Mouse (Mus musculus) thymus, adult 2 months (tissue): ENCODE data around the gene Polr3h. TPM values are rescaled to one million over a fixed set of nuclear protein-coding genes. Genes with fewer than 3 reads are reported as not detected.

Experiments
- DNase-seq: peaks from one replicate; pipeline ENCODE4 v3.0.0; 2021
- H3K27ac ChIP-seq: fragments of 200-500 bp; 2 replicates; pipeline ENCODE4 v1.5.1; 2012; ENCODE audit warnings: low read length, control low read depth; ENCODE audit not compliant: control insufficient read depth, insufficient read depth
- H3K27me3 ChIP-seq: fragments of 200-500 bp; 2 replicates; pipeline ENCODE4 v1.6.1; 2012; ENCODE audit warnings: mild to moderate bottlenecking, low read length, moderate library complexity, mixed read lengths; ENCODE audit not compliant: control insufficient read depth, insufficient read depth
- H3K36me3 ChIP-seq: fragments of 200-500 bp; 2 replicates; pipeline ENCODE4 v1.6.1; 2012; ENCODE audit warnings: mild to moderate bottlenecking, low read length, moderate library complexity; ENCODE audit not compliant: control insufficient read depth, insufficient read depth
- H3K4me1 ChIP-seq: fragments of 200-500 bp; replicated peaks from 2 replicates; pipeline ENCODE4 v1.6.1; 2012; ENCODE audit warnings: low read length; ENCODE audit not compliant: control insufficient read depth, insufficient read depth
- H3K4me3 ChIP-seq: fragments of 200-500 bp; 2 replicates; pipeline ENCODE4 v1.5.1; 2012; ENCODE audit warnings: mild to moderate bottlenecking, low read length, control low read depth, moderate library complexity; ENCODE audit not compliant: control insufficient read depth, insufficient read depth
- CTCF ChIP-seq: fragments of 200-500 bp; IDR thresholded peaks from 2 replicates; pipeline ENCODE4 v1.5.1; 2012; ENCODE audit warnings: mild to moderate bottlenecking, control low read depth, low read length, moderate library complexity, borderline replicate concordance; ENCODE audit not compliant: control insufficient read depth, poor library complexity, insufficient read depth; ENCODE audit errors: extremely low read depth
- POLR2A ChIP-seq: fragments of 200-500 bp; IDR thresholded peaks from 2 replicates; pipeline ENCODE4 v1.6.1; 2012; ENCODE audit warnings: mild to moderate bottlenecking, low read length, control low read depth, moderate library complexity; ENCODE audit not compliant: control insufficient read depth, poor library complexity, insufficient read depth; ENCODE audit errors: extremely low read depth
- WGBS: fragments of 180-500 bp; shearing (Covaris S2); methylation state at CpG from one replicate; pipeline ENCODE4 v1.1.7; 2018; 5-methylcytosine and 5-hydroxymethylcytosine counted together
- polyA plus RNA-seq: library from polyadenylated mRNA; depleted of rRNA; stranded (reverse); fragments of >200 nt; gene quantifications from 2 replicates; pipeline ENCODE4 v1.2.3, GENCODE M21; 2012; rRNA removed

Polr3h gene
- polyA plus RNA-seq, 1 experiment: 16.7 TPM

GRCm38 (mm10) chr15:81840306-81840705 is 85.7 kb downstream of the Polr3h start:
- WGBS: 97% methylated on average over 7 of the region's 7 CpGs
- Histone ChIP-seq H3K4me1 (peaks cover 10% of the 10 kb centered on the region), H3K27ac (no peak overlapping the region), H3K27me3 (no peaks in the 10 kb centered on the region), H3K36me3 (no peaks in the 10 kb centered on the region), H3K4me3 (no peak overlapping the region)
- no peak for TF ChIP-seq CTCF
- no peak for TF ChIP-seq POLR2A
- no peak for DNase-seq

GRCm38 (mm10) chr15:81839634-81840033 is 86.4 kb downstream of the Polr3h start:
- 78% methylated on average over 5 of the region's 5 CpGs for WGBS
- no peak for TF ChIP-seq POLR2A
- TF ChIP-seq CTCF: no peak
- Histone ChIP-seq H3K36me3 (no peaks in the 10 kb centered on the region), H3K4me3 (no peak overlapping the region), H3K27me3 (no peaks in the 10 kb centered on the region), H3K4me1 (peaks cover 10% of the 10 kb centered on the region), H3K27ac (no peak overlapping the region)
- no peak for DNase-seq

DNA sequence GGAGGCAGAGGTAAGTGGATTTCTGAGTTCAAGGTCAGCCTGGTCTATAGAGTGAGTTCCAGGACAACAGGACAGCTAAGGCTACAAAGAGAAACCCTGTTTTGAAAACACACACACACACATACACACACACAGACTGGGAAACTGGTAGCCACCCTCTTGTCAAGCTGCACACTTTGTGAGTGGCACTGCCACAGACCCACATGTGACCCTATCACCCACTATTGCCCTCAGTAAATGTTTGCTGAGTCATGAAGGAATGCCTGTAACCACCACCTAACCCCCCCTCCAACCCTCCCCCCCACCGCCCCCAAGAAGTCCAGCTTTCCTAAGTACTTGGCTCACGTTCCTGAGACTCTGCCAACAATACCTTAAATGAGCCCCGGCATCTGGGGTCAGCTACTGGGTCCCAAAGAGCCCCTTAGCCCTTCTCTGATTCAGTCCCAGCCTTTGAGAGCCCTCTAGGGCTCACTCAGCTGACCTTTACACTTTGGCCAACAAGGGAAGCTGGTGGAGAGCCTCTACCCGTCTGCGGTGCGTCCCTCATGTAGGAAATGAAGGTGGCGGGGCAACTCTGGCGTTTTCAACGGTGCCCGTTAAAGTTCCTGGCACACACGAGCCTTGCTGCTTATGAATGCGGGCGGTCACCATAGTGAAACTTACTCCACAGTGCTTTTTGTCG is 87.3 kb downstream of the Polr3h start:
- Histone ChIP-seq H3K27ac (no peak overlapping the region), H3K36me3 (no peaks in the 10 kb centered on the region), H3K4me1 (peaks cover 10% of the 10 kb centered on the region), H3K4me3 (no peak overlapping the region), H3K27me3 (no peaks in the 10 kb centered on the region)
- DNase-seq: no peak
- WGBS: 64% methylated on average over 14 of the region's 14 CpGs
- TF ChIP-seq POLR2A: no peak
- TF ChIP-seq CTCF: no peak

Other genes with a start within 250 kb of the Polr3h start
- 1.7 TPM in 2 replicates for gene Chadl, start 229.0 kb downstream of the Polr3h start, polyA plus RNA-seq
- gene Zc3h7b, start 181.2 kb downstream of the Polr3h start, polyA plus RNA-seq: 42.3 and 49.5 TPM in 2 replicates
- gene Rangap1, start 180.7 kb downstream of the Polr3h start, polyA plus RNA-seq: 73.9 and 82.0 TPM in 2 replicates
- 29.3 and 34.6 TPM in 2 replicates for gene Tef, start 123.8 kb downstream of the Polr3h start, polyA plus RNA-seq
- 64.6 and 76.1 TPM in 2 replicates for gene Tob2, start 67.4 kb downstream of the Polr3h start, polyA plus RNA-seq
- gene Phf5a, start 54.3 kb downstream of the Polr3h start, polyA plus RNA-seq: 71.7 and 87.9 TPM in 2 replicates
- 342 and 377 TPM in 2 replicates for gene Aco2, start 53.9 kb downstream of the Polr3h start, polyA plus RNA-seq
- 1.9 and 6.8 TPM in 2 replicates for gene Csdc2, start 10.5 kb upstream of the Polr3h start, polyA plus RNA-seq
- 64.1 and 68.7 TPM in 2 replicates for gene Pmm1, start 34.7 kb upstream of the Polr3h start, polyA plus RNA-seq
- not detected in 2 replicates for gene 1700029P11Rik, start 54.3 kb upstream of the Polr3h start, polyA plus RNA-seq
- gene Xrcc6, start 61.6 kb upstream of the Polr3h start, polyA plus RNA-seq: 183 and 225 TPM in 2 replicates
- gene Desi1, start 107.6 kb upstream of the Polr3h start, polyA plus RNA-seq: 199 and 252 TPM in 2 replicates
- gene Snu13, start 121.4 kb upstream of the Polr3h start, polyA plus RNA-seq: 122 and 134 TPM in 2 replicates
- 0.04 TPM in 1 of 2 replicates, not detected in the other for gene 4930407I10Rik, start 132.9 kb upstream of the Polr3h start, polyA plus RNA-seq
- 0.08 and 0.11 TPM in 2 replicates for gene Mei1, start 143.8 kb upstream of the Polr3h start, polyA plus RNA-seq
- gene Ccdc134, start 201.7 kb upstream of the Polr3h start, polyA plus RNA-seq: 33.1 and 39.4 TPM in 2 replicates
- gene Srebf2, start 220.9 kb upstream of the Polr3h start, polyA plus RNA-seq: 410 and 478 TPM in 2 replicates